Mouse (Mus musculus) heart, embryonic 12.5 days (tissue): ENCODE data around the gene Gm10447. TPM values are rescaled to one million over a fixed set of nuclear protein-coding genes. Genes with fewer than 3 reads are reported as not detected.

Source experiments
- ATAC-seq: fragments of 200-750 bp; cut with Nextera tagmentation; 2 replicates; pipeline ENCODE4 v1.8.0; 2017; ENCODE audit warnings: moderate TSS enrichment, moderate library complexity; ENCODE audit not compliant: insufficient number of reproducible peaks, low FRiP score
- H3K27ac ChIP-seq: fragments of 300-500 bp; sonication (generic); 2 replicates; pipeline ENCODE4 v1.5.1; 2016; ENCODE audit warnings: mild to moderate bottlenecking, moderate library complexity; ENCODE audit not compliant: poor library complexity, severe bottlenecking
- H3K27me3 ChIP-seq: fragments of 300-500 bp; sonication (generic); replicated peaks from 2 replicates; pipeline ENCODE4 v1.6.1; 2016; ENCODE audit warnings: mild to moderate bottlenecking, moderate library complexity
- H3K36me3 ChIP-seq: fragments of 300-500 bp; sonication (generic); 2 replicates; pipeline ENCODE4 v1.6.1; 2016; ENCODE audit warnings: mild to moderate bottlenecking, moderate library complexity
- H3K4me1 ChIP-seq: fragments of 300-500 bp; sonication (generic); replicated peaks from 2 replicates; pipeline ENCODE4 v1.6.1; 2016; ENCODE audit warnings: mild to moderate bottlenecking
- H3K4me2 ChIP-seq: fragments of 300-500 bp; sonication (generic); 2 replicates; pipeline ENCODE4 v1.6.1; 2016; ENCODE audit warnings: mild to moderate bottlenecking, moderate library complexity
- H3K4me3 ChIP-seq: fragments of 300-500 bp; sonication (generic); 2 replicates; pipeline ENCODE4 v1.5.1; 2016; ENCODE audit warnings: mild to moderate bottlenecking
- H3K9ac ChIP-seq: fragments of 300-500 bp; sonication (generic); 2 replicates; pipeline ENCODE4 v1.6.1; 2016; ENCODE audit warnings: mild to moderate bottlenecking, moderate library complexity
- H3K9me3 ChIP-seq: fragments of 300-500 bp; sonication (generic); replicated peaks from 2 replicates; pipeline ENCODE4 v1.6.1; 2016; ENCODE audit warnings: mild to moderate bottlenecking, moderate library complexity
- WGBS: fragments of 180-500 bp; shearing (Covaris S2); methylation state at CpG from one replicate; pipeline ENCODE4 v1.1.7; 2016; 5-methylcytosine and 5-hydroxymethylcytosine counted together
- polyA plus RNA-seq: library from polyadenylated mRNA; unstranded; fragments of >200 nt; fragmentation: Nextera tagmentation; extraction: Ambion mirVana; gene quantifications from 2 replicates; pipeline ENCODE4 v1.2.1, GENCODE M21; 2016

Gm10447 gene
- polyA plus RNA-seq, 1 experiment from 2014 or later, result 0.11 TPM

DNA sequence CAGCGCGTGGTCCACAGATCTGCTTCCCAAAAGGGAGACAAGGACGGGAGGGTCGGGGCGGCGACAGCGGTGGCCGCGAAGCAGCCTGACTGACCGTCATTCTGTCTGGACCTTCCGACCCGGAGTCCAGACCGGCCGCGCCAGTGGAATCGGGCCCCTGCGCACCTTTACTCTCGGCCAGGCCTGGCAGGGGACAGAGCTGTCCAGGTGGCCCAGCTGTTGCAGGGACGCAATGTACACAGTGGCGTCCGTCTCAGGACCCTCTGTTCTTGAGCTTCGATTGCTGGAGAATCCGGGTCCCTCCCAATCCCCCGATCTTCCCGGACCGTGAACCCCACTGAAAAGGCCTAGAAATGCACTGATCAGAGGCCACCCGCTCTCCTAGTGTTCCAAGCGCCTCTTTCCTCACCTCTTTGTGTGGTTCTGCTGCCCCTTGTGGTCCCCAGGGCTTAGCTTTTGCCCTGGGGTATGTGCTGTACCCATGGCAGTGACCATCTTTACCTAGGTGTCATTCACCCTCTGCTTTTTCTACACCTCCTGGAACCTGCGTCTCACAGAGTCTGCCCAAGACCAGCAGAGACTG lies 553 bp upstream of the Gm10447 start:
- peak overlapping the region; percentile 87 for H3K4me2 ChIP-seq
- H3K9me3 ChIP-seq, result no peaks in the 10 kb centered on the region
- H3K27me3 ChIP-seq, result peaks cover 31% of the 10 kb centered on the region
- no peaks in the 10 kb centered on the region for H3K36me3 ChIP-seq
- peak overlapping the region; percentile 14; the same call in 1 of the 2 replicates for H3K27ac ChIP-seq
- peak; percentile 24; the same call in 1 of the 2 replicates for ATAC-seq
- WGBS, result 3% methylated on average over 29 of the region's 29 CpGs
- H3K4me3 ChIP-seq, result peak overlapping the region; percentile 58
- peak overlapping the region; percentile 75 for H3K9ac ChIP-seq
- H3K4me1 ChIP-seq, result no peaks in the 10 kb centered on the region; the same call in 1 of the 2 replicates

DNA sequence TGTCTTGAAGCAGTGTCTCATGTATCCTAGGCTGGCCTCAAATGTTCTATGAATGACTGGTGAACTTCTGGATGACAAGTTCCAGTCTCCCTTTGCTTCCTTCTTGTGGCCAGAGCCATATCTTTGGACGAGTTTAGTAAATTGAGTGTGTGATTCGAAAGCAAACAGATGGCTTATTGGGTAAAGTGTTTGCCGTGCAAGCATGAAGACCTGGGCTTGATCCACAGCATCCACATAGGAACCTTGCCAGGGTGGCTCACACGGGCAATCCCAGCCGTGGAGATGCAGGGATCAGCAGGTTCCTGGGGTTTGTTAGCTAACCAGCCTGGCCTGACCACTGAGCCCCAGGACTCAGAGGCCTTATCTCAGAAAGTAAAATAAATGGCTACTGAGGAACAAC lies 3.9 kb downstream of the Gm10447 start:
- WGBS, result 77% methylated on average over 5 of the region's 5 CpGs
- Histone ChIP-seq H3K9ac (no peak overlapping the region), H3K36me3 (no peaks in the 10 kb centered on the region), H3K4me1 (peaks cover 3% of the 10 kb centered on the region; the same call in 1 of the 2 replicates), H3K4me2 (no peak overlapping the region), H3K4me3 (no peak overlapping the region), H3K9me3 (no peaks in the 10 kb centered on the region), H3K27ac (no peak overlapping the region), H3K27me3 (peaks cover 9% of the 10 kb centered on the region; the same call in 1 of the 2 replicates)
- no peak for ATAC-seq

DNA sequence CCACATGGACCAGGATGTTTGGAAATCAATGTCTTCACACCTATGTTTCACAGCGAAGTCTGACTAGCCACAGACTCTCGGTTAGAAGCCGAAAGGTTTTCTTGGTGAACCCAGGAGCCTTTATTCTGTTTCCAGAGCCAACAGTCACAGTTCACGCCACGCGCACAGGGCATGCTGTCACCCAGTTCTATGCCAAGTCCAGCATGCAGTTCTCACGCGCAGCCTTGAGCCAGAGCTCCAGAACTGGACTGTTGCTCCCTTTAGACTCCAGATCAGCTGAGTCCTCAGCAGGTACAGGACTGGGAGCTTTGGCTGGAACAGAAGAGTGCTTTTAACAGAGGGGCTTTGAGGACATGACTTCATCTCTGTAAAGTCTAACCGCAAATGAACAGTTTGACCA lies 4.5 kb downstream of the Gm10447 start:
- Histone ChIP-seq H3K9ac (no peak overlapping the region), H3K27ac (no peak overlapping the region), H3K9me3 (no peaks in the 10 kb centered on the region), H3K4me3 (no peak overlapping the region), H3K4me2 (no peak overlapping the region), H3K36me3 (no peaks in the 10 kb centered on the region), H3K4me1 (peaks cover 3% of the 10 kb centered on the region; the same call in 1 of the 2 replicates), H3K27me3 (0 out of 2 replicates have a peak, but pooled peaks cover 3% of the 10 kb centered on the region)
- ATAC-seq, result no peak
- WGBS, result 93% methylated on average over 9 of the region's 9 CpGs

DNA sequence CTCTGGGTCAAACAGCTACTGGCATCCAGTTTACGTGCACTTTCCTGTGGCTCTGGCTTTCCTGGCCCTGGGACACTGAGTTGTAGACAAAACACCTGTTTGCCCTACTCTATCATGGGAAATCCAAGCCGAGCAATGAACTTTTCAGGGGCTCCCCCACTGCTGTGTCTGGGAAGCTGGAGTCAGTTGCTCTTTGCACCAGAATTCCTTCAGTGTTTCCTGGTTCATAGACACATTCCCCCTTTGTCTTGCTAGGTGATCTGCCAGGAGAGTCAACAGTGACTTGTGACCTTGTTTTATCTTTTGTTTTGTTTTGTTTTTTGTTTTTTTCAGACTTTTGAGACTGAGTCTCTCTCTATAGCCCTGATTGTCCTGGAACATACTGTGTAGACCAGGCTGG lies 5.5 kb downstream of the Gm10447 start:
- H3K27ac ChIP-seq, result no peak overlapping the region
- WGBS, result 72% methylated on average over 2 of the region's 2 CpGs
- H3K4me2 ChIP-seq, result no peak overlapping the region
- H3K4me1 ChIP-seq, result 0 out of 2 replicates have a peak, but pooled peaks cover 3% of the 10 kb centered on the region
- no peak overlapping the region for H3K9ac ChIP-seq
- no peaks in the 10 kb centered on the region for H3K9me3 ChIP-seq
- no peak for ATAC-seq
- no peak overlapping the region for H3K4me3 ChIP-seq
- no peaks in the 10 kb centered on the region for H3K36me3 ChIP-seq
- 0 out of 2 replicates have a peak, but pooled peaks cover 3% of the 10 kb centered on the region for H3K27me3 ChIP-seq

DNA sequence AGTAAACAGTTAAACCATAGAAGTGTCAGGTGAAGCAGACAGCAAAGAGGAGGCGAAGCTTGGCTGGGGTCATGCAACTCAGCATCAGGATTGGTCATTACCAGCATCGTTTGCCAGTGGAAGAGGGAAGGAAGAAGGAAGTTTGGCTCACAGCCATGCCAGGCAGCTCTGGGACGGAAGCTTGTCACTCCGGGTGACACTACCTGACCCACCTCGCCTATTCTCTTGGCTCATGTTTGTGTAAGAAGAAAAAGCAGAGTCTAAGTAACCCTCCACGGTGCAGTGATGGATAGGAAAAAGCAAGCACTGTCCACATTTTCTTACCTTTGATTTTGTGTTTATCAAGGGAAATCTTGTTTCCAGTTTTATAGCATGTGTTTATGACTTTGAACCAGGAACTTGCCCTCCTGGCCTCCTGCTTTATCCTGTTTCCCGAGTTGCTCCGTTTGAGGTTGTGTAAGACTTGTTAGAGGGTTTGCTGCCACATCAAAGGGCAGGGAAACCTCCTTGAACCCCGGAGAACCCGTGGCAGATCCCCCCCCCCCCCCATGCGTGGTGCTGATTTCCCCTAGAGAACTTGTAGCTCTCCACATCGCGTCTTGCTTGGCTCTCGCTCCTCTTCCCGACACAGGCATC lies 6.7 kb downstream of the Gm10447 start:
- Histone ChIP-seq H3K9me3 (no peaks in the 10 kb centered on the region), H3K27ac (no peak overlapping the region), H3K4me1 (0 out of 2 replicates have a peak, but pooled peaks cover 7% of the 10 kb centered on the region), H3K36me3 (no peaks in the 10 kb centered on the region), H3K27me3 (0 out of 2 replicates have a peak, but pooled peaks cover 3% of the 10 kb centered on the region), H3K4me3 (no peak overlapping the region), H3K9ac (no peak overlapping the region), H3K4me2 (no peak overlapping the region)
- WGBS, result 36% methylated on average over 15 of the region's 15 CpGs
- ATAC-seq, result no peak

DNA sequence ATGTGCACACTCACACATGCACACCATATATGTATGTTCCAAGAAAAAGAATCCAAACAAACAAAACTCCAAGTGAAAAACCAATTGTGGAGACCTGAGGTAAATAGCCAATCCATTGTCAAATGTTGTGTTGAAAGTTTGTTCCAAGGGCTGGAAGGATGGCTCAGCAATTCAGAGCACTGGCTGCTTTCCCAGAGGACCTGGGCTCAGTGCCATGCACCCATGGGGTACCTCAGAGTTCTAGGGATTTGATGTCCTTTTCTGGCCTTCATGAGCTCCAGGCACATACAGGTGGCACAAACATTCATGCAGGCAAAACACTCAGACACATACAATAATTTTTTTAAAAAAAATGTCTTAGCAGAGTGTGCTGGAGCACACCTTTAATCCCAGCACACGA lies 8.4 kb downstream of the Gm10447 start:
- Histone ChIP-seq H3K27me3 (0 out of 2 replicates have a peak, but pooled peaks cover 3% of the 10 kb centered on the region), H3K9me3 (no peaks in the 10 kb centered on the region), H3K36me3 (no peaks in the 10 kb centered on the region), H3K4me3 (no peak overlapping the region), H3K9ac (no peak overlapping the region), H3K4me1 (0 out of 2 replicates have a peak, but pooled peaks cover 7% of the 10 kb centered on the region), H3K27ac (no peak overlapping the region), H3K4me2 (no peak overlapping the region)
- ATAC-seq, result no peak
- 83% methylated on average over 1 of the region's 1 CpGs for WGBS

DNA sequence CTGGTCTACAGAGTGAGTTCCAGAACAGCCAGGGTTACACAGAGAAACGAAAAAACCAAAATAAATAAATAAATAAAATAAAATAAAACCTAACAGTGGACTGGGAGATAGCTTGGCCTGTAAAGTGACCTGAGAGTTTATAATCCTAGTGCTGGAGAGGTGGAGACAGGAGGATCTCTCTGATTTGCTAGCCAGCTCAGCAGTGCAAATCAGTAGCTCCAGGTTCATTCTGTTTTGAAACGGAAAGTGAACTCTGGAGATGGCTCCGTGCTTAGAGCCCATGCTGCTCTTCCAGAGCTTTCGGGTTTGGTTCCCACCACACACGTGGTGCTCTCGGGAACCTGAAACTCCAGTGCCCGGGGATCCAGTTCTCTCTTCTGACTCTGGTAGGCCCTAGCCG lies 8.9 kb downstream of the Gm10447 start:
- Histone ChIP-seq H3K4me1 (0 out of 2 replicates have a peak, but pooled peaks cover 7% of the 10 kb centered on the region), H3K27ac (no peak overlapping the region), H3K9ac (no peak overlapping the region), H3K9me3 (no peaks in the 10 kb centered on the region), H3K27me3 (0 out of 2 replicates have a peak, but pooled peaks cover 3% of the 10 kb centered on the region), H3K36me3 (no peaks in the 10 kb centered on the region), H3K4me2 (no peak overlapping the region), H3K4me3 (no peak overlapping the region)
- 88% methylated on average over 8 of the region's 8 CpGs for WGBS
- no peak for ATAC-seq

DNA sequence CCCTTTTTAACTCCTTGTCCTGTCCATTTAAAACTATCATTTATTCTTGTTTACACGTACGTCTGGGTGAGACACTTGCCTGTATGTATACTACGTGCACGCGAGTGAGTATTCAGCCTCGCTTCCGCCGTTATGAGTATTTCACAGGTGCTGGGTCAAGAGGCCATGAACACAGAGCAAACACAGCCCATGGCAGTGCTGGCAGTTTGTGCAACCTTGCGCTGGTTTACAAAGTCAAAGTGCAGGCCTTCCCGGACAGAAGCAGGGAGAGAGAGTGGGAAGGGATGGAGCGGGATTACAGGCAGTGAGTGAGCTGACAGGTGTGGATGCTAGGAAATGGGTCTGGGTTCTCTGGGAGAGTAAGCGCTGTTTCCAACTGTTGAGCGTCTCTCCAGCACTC lies 10.7 kb downstream of the Gm10447 start:
- no peak for ATAC-seq
- Histone ChIP-seq H3K4me3 (no peak overlapping the region), H3K36me3 (no peaks in the 10 kb centered on the region), H3K4me2 (no peak overlapping the region), H3K9ac (no peak overlapping the region), H3K9me3 (no peaks in the 10 kb centered on the region), H3K4me1 (peaks cover 16% of the 10 kb centered on the region), H3K27me3 (0 out of 2 replicates have a peak, but pooled peaks cover 3% of the 10 kb centered on the region), H3K27ac (no peak overlapping the region)
- WGBS, result 85% methylated on average over 13 of the region's 13 CpGs

DNA sequence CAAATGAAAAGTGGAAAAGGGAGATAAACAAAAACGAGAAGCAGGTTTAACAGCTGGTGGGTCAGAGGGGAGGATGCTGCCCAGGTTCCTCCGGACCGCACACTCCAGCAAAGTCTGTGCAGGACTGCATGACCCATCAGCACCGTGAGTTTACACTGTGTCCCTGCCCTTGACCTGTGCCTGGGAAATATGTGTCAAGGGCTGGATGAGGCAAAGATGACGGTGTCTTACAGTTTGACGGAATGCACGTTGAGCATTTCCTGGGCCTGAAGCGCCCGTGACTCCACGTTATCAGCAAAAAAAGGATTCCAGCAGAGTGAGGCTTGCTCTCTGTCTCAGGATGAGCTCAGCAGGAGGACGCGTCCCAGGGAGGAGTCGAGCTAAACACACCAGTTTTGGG lies 11.3 kb downstream of the Gm10447 start:
- H3K27ac ChIP-seq, result no peak overlapping the region
- WGBS, result 29% methylated on average over 13 of the region's 13 CpGs
- H3K9ac ChIP-seq, result no peak overlapping the region; the same call in 1 of the 2 replicates
- peaks cover 16% of the 10 kb centered on the region for H3K4me1 ChIP-seq
- no peaks in the 10 kb centered on the region for H3K9me3 ChIP-seq
- H3K36me3 ChIP-seq, result no peaks in the 10 kb centered on the region
- no peak for ATAC-seq
- no peak overlapping the region for H3K4me3 ChIP-seq
- H3K27me3 ChIP-seq, result 0 out of 2 replicates have a peak, but pooled peaks cover 3% of the 10 kb centered on the region
- no peak overlapping the region for H3K4me2 ChIP-seq

DNA sequence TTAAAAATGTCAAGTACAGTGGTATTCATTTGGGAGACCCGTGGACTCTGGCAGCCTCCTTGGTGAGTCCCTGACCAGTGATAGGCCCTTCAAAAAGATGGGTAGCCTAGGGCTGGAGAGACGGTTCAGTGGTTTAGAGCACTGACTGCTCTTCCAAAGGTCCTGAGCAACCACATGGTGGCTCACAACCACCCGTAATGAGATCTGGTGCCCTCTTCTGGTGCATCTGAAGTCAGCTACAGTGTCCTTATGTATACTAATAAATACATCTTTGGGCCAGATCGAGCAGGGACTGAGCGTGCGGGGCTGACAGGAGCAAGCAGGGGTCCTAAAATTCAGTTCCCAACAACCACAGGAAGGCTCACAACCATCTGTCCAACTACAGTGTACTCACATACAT lies 13.0 kb downstream of the Gm10447 start:
- Histone ChIP-seq H3K36me3 (no peaks in the 10 kb centered on the region), H3K27me3 (no peaks in the 10 kb centered on the region), H3K27ac (no peak overlapping the region), H3K4me3 (no peak overlapping the region), H3K4me2 (no peak overlapping the region), H3K9me3 (no peaks in the 10 kb centered on the region), H3K4me1 (peaks cover 13% of the 10 kb centered on the region), H3K9ac (no peak overlapping the region)
- ATAC-seq, result no peak
- WGBS, result 45% methylated on average over 6 of the region's 6 CpGs

DNA sequence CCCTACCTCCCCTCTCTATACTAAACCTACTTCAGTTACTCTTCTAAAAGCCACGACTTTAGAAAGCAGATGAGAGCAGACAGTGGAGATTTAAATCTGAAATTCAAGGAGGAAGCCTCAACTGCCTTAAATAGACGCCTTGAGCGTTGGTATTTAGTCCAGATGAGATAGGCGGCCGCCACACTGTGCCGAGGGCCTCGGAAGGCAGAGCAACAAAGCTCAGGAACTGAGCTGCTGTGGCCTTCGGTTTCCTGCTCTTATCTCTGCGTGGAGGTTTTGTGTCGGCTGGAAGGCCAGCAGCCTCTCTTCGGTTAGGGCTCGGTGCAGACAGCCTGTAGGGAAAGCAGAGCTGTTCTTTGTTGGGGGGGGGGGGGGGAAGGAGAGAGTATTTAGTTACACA lies 15.0 kb downstream of the Gm10447 start:
- Histone ChIP-seq H3K9ac (0 out of 2 replicates have a peak overlapping the region, but pooled peaks have one; percentile 3), H3K4me1 (peaks cover 13% of the 10 kb centered on the region), H3K27ac (peak overlapping the region; percentile 86), H3K9me3 (no peaks in the 10 kb centered on the region), H3K36me3 (no peaks in the 10 kb centered on the region), H3K27me3 (no peaks in the 10 kb centered on the region), H3K4me2 (peak overlapping the region; percentile 9), H3K4me3 (no peak overlapping the region)
- peak; percentile 52; the same call in 1 of the 2 replicates for ATAC-seq
- 1% methylated on average over 12 of the region's 12 CpGs for WGBS
